Comparison of ENCODE assay signal across 21 mouse cellular contexts in genomic region chr19:27716274-27716673, GRCm38 (mm10).
"Had no signal": no experiment of that assay in that cellular context is flagged by ENCODE, and none has a peak within 500 bp of the region (broad histone marks: within the 10 kb centered on the region; RNA-seq: fewer than 3 reads in every experiment).

No protein-coding gene starts in this region.

- H3K36me3 ChIP-seq: kidney, embryonic 15.5 days; limb, embryonic 12.5 days; limb, embryonic 15.5 days; neural tube, embryonic 13.5 days; stomach, embryonic 15.5 days had no signal

- H3K4me1 ChIP-seq: kidney, embryonic 15.5 days; limb, embryonic 12.5 days; limb, embryonic 15.5 days; neural tube, embryonic 13.5 days; stomach, embryonic 15.5 days had no signal

- H3K27ac ChIP-seq: kidney, embryonic 15.5 days; limb, embryonic 12.5 days; limb, embryonic 15.5 days; liver, embryonic 14.5 days; macrophage; neural tube, embryonic 13.5 days; stomach, embryonic 15.5 days had no signal

- H3K9me3 ChIP-seq: kidney, embryonic 15.5 days; limb, embryonic 12.5 days; limb, embryonic 15.5 days; neural tube, embryonic 13.5 days; stomach, embryonic 15.5 days had no signal

- H3K9ac ChIP-seq: kidney, embryonic 15.5 days; limb, embryonic 12.5 days; limb, embryonic 15.5 days; liver, embryonic 14.5 days; liver, postnatal 0 days; lung, embryonic 14.5 days; neural tube, embryonic 13.5 days; stomach, embryonic 15.5 days had no signal

- H3K27me3 ChIP-seq: kidney, embryonic 15.5 days; limb, embryonic 12.5 days; limb, embryonic 15.5 days; neural tube, embryonic 13.5 days; stomach, embryonic 15.5 days had no signal

- ATAC-seq: liver, postnatal 0 days; lung, postnatal 0 days had no signal

- DNase-seq: kidney, adult 2 months; kidney, postnatal 10 days; kidney, postnatal 36 days; left cerebral cortex, postnatal 4 days; liver, postnatal 0 days; lung, embryonic 14.5 days; midbrain, embryonic 14.5 days; retina, postnatal 1 day; right cerebral cortex, postnatal 25 days; spleen, adult 18-20 months; thymus, postnatal 25 days had no signal

- H3K4me3 ChIP-seq: kidney, embryonic 15.5 days; limb, embryonic 12.5 days; limb, embryonic 15.5 days; myocyte; neural tube, embryonic 13.5 days; stomach, embryonic 15.5 days had no signal

- H3K4me2 ChIP-seq: kidney, embryonic 15.5 days; limb, embryonic 12.5 days; limb, embryonic 15.5 days; liver, embryonic 11.5 days; lung, embryonic 14.5 days; neural tube, embryonic 13.5 days; stomach, embryonic 15.5 days had no signal
